Mouse (Mus musculus): ENCODE measurements around the gene Prss12. TPM values are rescaled to one million over a fixed set of nuclear protein-coding genes. Genes with fewer than 3 reads are reported as not detected.

Gene Prss12
- total RNA-seq, 2 experiments from 2014 or later, result 0.36 to 0.73 TPM

GRCm38 (mm10) chr3:123440490-123440889 is 6.2 kb upstream of the Prss12 start:
- TF ChIP-seq CTCF (IDR thresholded peaks at IDR 0.05), result no peak
- intact Hi-C loops (cut with DNase I), result no loop called here

GRCm38 (mm10) chr3:123444466-123444865 is 2.2 kb upstream of the Prss12 start:
- intact Hi-C loops (cut with DNase I), result no loop called here
- no peak for DNase-seq
- Histone ChIP-seq H3K4me3 (no peak overlapping the region), H3K27ac (no peak overlapping the region)
- TF ChIP-seq CTCF (IDR thresholded peaks at IDR 0.05), result no peak

More at GRCm38 (mm10) chr3:123440490-123440889, 6.2 kb upstream of the Prss12 start:
- DNase-seq, result no peak
- Histone ChIP-seq H3K27ac (no peak overlapping the region), H3K4me3 (no peak overlapping the region)

GRCm38 (mm10) chr3:123447538-123448059 is 886 bp downstream of the Prss12 start:
- DNase-seq, result no peak
- intact Hi-C loops (cut with DNase I), result no loop called here
- Histone ChIP-seq H3K4me3 (peak overlapping the region; percentile 85), H3K27ac (peak overlapping the region; percentile 68; the same call in 1 of the 2 replicates)
- no peak for TF ChIP-seq CTCF (IDR thresholded peaks at IDR 0.05)

- no peak for DNase-seq
- no peak for TF ChIP-seq CTCF (IDR thresholded peaks at IDR 0.05)
- H3K27ac ChIP-seq, result no peak overlapping the region
- intact Hi-C loops (cut with DNase I), result no loop called here
- peak overlapping the region; percentile 54 for H3K4me3 ChIP-seq
These were observed 1.4 kb downstream of the Prss12 start for GRCm38 (mm10) chr3:123448096-123448495.

- intact Hi-C loops (cut with DNase I), result no loop called here
- H3K4me3 ChIP-seq, result no peak overlapping the region
- no peak overlapping the region for H3K27ac ChIP-seq
- no peak for TF ChIP-seq CTCF (IDR thresholded peaks at IDR 0.05)
- no peak for DNase-seq
These were observed 3.4 kb downstream of the Prss12 start for GRCm38 (mm10) chr3:123450107-123450506.

GRCm38 (mm10) chr3:123452904-123453303 is 6.2 kb downstream of the Prss12 start:
- Histone ChIP-seq H3K4me3 (no peak overlapping the region), H3K27ac (no peak overlapping the region)
- intact Hi-C loops (cut with DNase I), result no loop called here
- TF ChIP-seq CTCF (IDR thresholded peaks at IDR 0.05), result no peak
- DNase-seq, result no peak

- no peak overlapping the region for H3K4me3 ChIP-seq
- no peak overlapping the region for H3K27ac ChIP-seq
- intact Hi-C loops (cut with DNase I), result no loop called here
- DNase-seq, result no peak
- TF ChIP-seq CTCF (IDR thresholded peaks at IDR 0.05), result no peak
These were observed 12.8 kb downstream of the Prss12 start for GRCm38 (mm10) chr3:123459492-123459891.

GRCm38 (mm10) chr3:123460436-123460835 is 13.7 kb downstream of the Prss12 start:
- DNase-seq, result no peak
- Histone ChIP-seq H3K4me3 (no peak overlapping the region), H3K27ac (no peak overlapping the region; the same call in 1 of the 2 replicates)
- intact Hi-C loops (cut with DNase I), result no loop called here
- TF ChIP-seq CTCF (IDR thresholded peaks at IDR 0.05), result no peak

GRCm38 (mm10) chr3:123462264-123462663 is 15.6 kb downstream of the Prss12 start:
- H3K27ac ChIP-seq, result no peak overlapping the region
- TF ChIP-seq CTCF (IDR thresholded peaks at IDR 0.05), result no peak
- no peak for DNase-seq
- intact Hi-C loops (cut with DNase I), result no loop called here
- no peak overlapping the region for H3K4me3 ChIP-seq

- no peak overlapping the region for H3K4me3 ChIP-seq
- TF ChIP-seq CTCF (IDR thresholded peaks at IDR 0.05), result no peak
- intact Hi-C loops (cut with DNase I), result no loop called here
- DNase-seq, result no peak
- H3K27ac ChIP-seq, result peak overlapping the region; percentile 20; the same call in 1 of the 2 replicates
These were observed 30.1 kb downstream of the Prss12 start for GRCm38 (mm10) chr3:123476833-123477232.

GRCm38 (mm10) chr3:123481266-123481665 is 34.6 kb downstream of the Prss12 start:
- Histone ChIP-seq H3K27ac (no peak overlapping the region), H3K4me3 (no peak overlapping the region)
- intact Hi-C loops (cut with DNase I), result no loop called here
- no peak for TF ChIP-seq CTCF (IDR thresholded peaks at IDR 0.05)
- DNase-seq, result no peak

- no peak for DNase-seq
- intact Hi-C loops (cut with DNase I), result no loop called here
- TF ChIP-seq CTCF (IDR thresholded peaks at IDR 0.05), result no peak
- Histone ChIP-seq H3K4me3 (no peak overlapping the region), H3K27ac (no peak overlapping the region)
These were observed 45.1 kb downstream of the Prss12 start for GRCm38 (mm10) chr3:123491814-123492213.

- TF ChIP-seq CTCF (IDR thresholded peaks at IDR 0.05), result no peak
- no peak for DNase-seq
- intact Hi-C loops (cut with DNase I), result no loop called here
- H3K27ac ChIP-seq, result no peak overlapping the region
- no peak overlapping the region for H3K4me3 ChIP-seq
These were observed 46.5 kb downstream of the Prss12 start for GRCm38 (mm10) chr3:123493163-123493562.

- H3K27ac ChIP-seq, result no peak overlapping the region
- no peak for DNase-seq
- no peak for TF ChIP-seq CTCF (IDR thresholded peaks at IDR 0.05)
- intact Hi-C loops (cut with DNase I), result no loop called here
- H3K4me3 ChIP-seq, result no peak overlapping the region
These were observed 48.4 kb downstream of the Prss12 start for GRCm38 (mm10) chr3:123495088-123495487.

Data from gastrocnemius, adult 2 months (tissue).